Mouse (Mus musculus): ENCODE data around the gene Gsta2.
"Not testable (repeated sequence)": the region's sequence is repeated elsewhere in the genome, so short reads cannot be mapped to it uniquely, and the experiment has no call there.

- not testable (repeated sequence) for TF ChIP-seq CTCF (IDR thresholded peaks at IDR 0.05; ENCODE audit: control insufficient read depth, insufficient read depth, low read length); POLR2A (IDR thresholded peaks at IDR 0.05; ENCODE audit: borderline replicate concordance, control insufficient read depth, low read depth, low read length)
Measured at GRCm38 (mm10) chr9:78327289-78327688, 28.3 kb downstream of the Gsta2 start, which contains the start of gene Omt2b.
